8 mouse cellular contexts compared by ENCODE assay signal in genomic region chr17:87024491-87025242, GRCm38 (mm10). TPM values are rescaled to one million over a fixed set of nuclear protein-coding genes. Genes with fewer than 3 reads are reported as not detected.
A peak's percentile ranks its signal among the peaks of the same experiment; 100 is the strongest.
DNase-seq lines count a peak whose midpoint lies in the region; ATAC-seq and TF ChIP-seq lines count a peak whose summit lies in the region.

No protein-coding gene starts in this region.

- H3K4me1 ChIP-seq in heart, embryonic 10.5 days, result peaks cover 16% of the 10 kb centered on the region
- H3K4me1 ChIP-seq in embryonic facial prominence, embryonic 11.5 days (ENCODE audit: control insufficient read depth, insufficient read depth, low read length), result 0 out of 2 replicates have a peak, but pooled peaks cover 2% of the 10 kb centered on the region
- H3K4me1 ChIP-seq in intestine, embryonic 15.5 days (replicated peaks), result no peaks in the 10 kb centered on the region
- H3K4me1 ChIP-seq in midbrain, postnatal 0 days (ENCODE audit: insufficient read depth, low read length), result 0 out of 2 replicates have a peak, but pooled peaks cover 2% of the 10 kb centered on the region

- TF ChIP-seq CTCF in C2C12 (IDR thresholded peaks at IDR 0.05; ENCODE audit: control insufficient read depth, insufficient read depth, insufficient read length), result no peak
- no peak for TF ChIP-seq CTCF in midbrain, postnatal 0 days (IDR thresholded peaks at IDR 0.05)

- DNase-seq in heart, embryonic 10.5 days (ENCODE audit: low spot score), result no peak
- no peak for DNase-seq in heart, adult 9 months (ENCODE audit: low spot score in 2 of 2)
- peak; percentile 22 for DNase-seq in embryonic facial prominence, embryonic 11.5 days (ENCODE audit: low spot score)
- DNase-seq in midbrain, postnatal 0 days (ENCODE audit: low spot score), result no peak
- no peak for DNase-seq in frontal cortex, postnatal 25 days (ENCODE audit: low spot score in 2 of 2)
- DNase-seq in layer of hippocampus, adult 9-10 months (ENCODE audit: low spot score), result no peak

- H3K9me3 ChIP-seq in heart, embryonic 10.5 days, result no peaks in the 10 kb centered on the region
- no peaks in the 10 kb centered on the region for H3K9me3 ChIP-seq in embryonic facial prominence, embryonic 11.5 days (replicated peaks; ENCODE audit: control insufficient read depth, low read length)
- no peaks in the 10 kb centered on the region for H3K9me3 ChIP-seq in intestine, embryonic 15.5 days
- no peaks in the 10 kb centered on the region for H3K9me3 ChIP-seq in midbrain, postnatal 0 days (ENCODE audit: low read length)

- peak overlapping the region; percentile 93 for H3ac ChIP-seq in C2C12 (ENCODE audit: control insufficient read depth, insufficient read length, low read depth)

- H3K4me2 ChIP-seq in embryonic facial prominence, embryonic 11.5 days (ENCODE audit: low read depth, low read length), result peak overlapping the region; percentile 85
- H3K4me2 ChIP-seq in intestine, embryonic 15.5 days (replicated peaks), result peak overlapping the region; percentile 93
- H3K4me2 ChIP-seq in midbrain, postnatal 0 days (ENCODE audit: low read depth, low read length, poor library complexity, severe bottlenecking), result peak overlapping the region; percentile 97

- H3K27ac ChIP-seq in heart, embryonic 10.5 days, result peak overlapping the region; percentile 78
- no peak overlapping the region; the same call in 1 of the 2 replicates for H3K27ac ChIP-seq in embryonic facial prominence, embryonic 11.5 days (replicated peaks; ENCODE audit: low read depth, low read length)
- peak overlapping the region; percentile 48 for H3K27ac ChIP-seq in intestine, embryonic 15.5 days
- no peak overlapping the region for H3K27ac ChIP-seq in midbrain, postnatal 0 days (ENCODE audit: low read depth, low read length)

- peaks cover 9% of the 10 kb centered on the region for H3K79me3 ChIP-seq in C2C12 (ENCODE audit: low read depth)

- peaks cover 13% of the 10 kb centered on the region for H3K36me3 ChIP-seq in heart, embryonic 10.5 days
- peaks cover 24% of the 10 kb centered on the region for H3K36me3 ChIP-seq in C2C12 (ENCODE audit: control insufficient read depth, insufficient read depth)
- no peaks in the 10 kb centered on the region; the same call in 1 of the 2 replicates for H3K36me3 ChIP-seq in embryonic facial prominence, embryonic 11.5 days (replicated peaks; ENCODE audit: control insufficient read depth, insufficient read depth, low read depth, low read length)
- peaks cover 5% of the 10 kb centered on the region for H3K36me3 ChIP-seq in intestine, embryonic 15.5 days
- no peaks in the 10 kb centered on the region for H3K36me3 ChIP-seq in midbrain, postnatal 0 days (ENCODE audit: insufficient read depth, low read length)

- H3K27me3 ChIP-seq in heart, embryonic 10.5 days (ENCODE audit: insufficient read depth, poor library complexity, severe bottlenecking), result no peaks in the 10 kb centered on the region
- no peaks in the 10 kb centered on the region for H3K27me3 ChIP-seq in C2C12 (ENCODE audit: control insufficient read depth, insufficient read depth, insufficient read length)
- H3K27me3 ChIP-seq in embryonic facial prominence, embryonic 11.5 days (ENCODE audit: control insufficient read depth, insufficient read depth, low read length), result no peaks in the 10 kb centered on the region
- H3K27me3 ChIP-seq in intestine, embryonic 15.5 days (replicated peaks), result no peaks in the 10 kb centered on the region
- no peaks in the 10 kb centered on the region for H3K27me3 ChIP-seq in midbrain, postnatal 0 days (ENCODE audit: insufficient read depth, low read length)

- peak overlapping the region; percentile 85 for H3K4me3 ChIP-seq in heart, embryonic 10.5 days
- peak overlapping the region; percentile 98 for H3K4me3 ChIP-seq in C2C12 (ENCODE audit: insufficient read depth, poor library complexity, severe bottlenecking)
- H3K4me3 ChIP-seq in embryonic facial prominence, embryonic 11.5 days (ENCODE audit: low read depth, low read length), result peak overlapping the region; percentile 91
- peak overlapping the region; percentile 75 for H3K4me3 ChIP-seq in intestine, embryonic 15.5 days (replicated peaks)
- H3K4me3 ChIP-seq in midbrain, postnatal 0 days (ENCODE audit: low read depth, low read length), result peak overlapping the region; percentile 91

- H3K79me2 ChIP-seq in C2C12 (ENCODE audit: control insufficient read depth, insufficient read depth), result peaks cover 39% of the 10 kb centered on the region

- peak overlapping the region; percentile 69 for H3K9ac ChIP-seq in embryonic facial prominence, embryonic 11.5 days (replicated peaks; ENCODE audit: low read length)
- H3K9ac ChIP-seq in intestine, embryonic 15.5 days, result peak overlapping the region; percentile 58
- H3K9ac ChIP-seq in midbrain, postnatal 0 days (replicated peaks; ENCODE audit: low read length, poor library complexity, severe bottlenecking), result peak overlapping the region; percentile 68

- 1% methylated on average over 55 of the region's 55 CpGs for WGBS in heart, embryonic 10.5 days
- WGBS in embryonic facial prominence, embryonic 11.5 days, result under 1% methylated on average over 55 of the region's 55 CpGs
- WGBS in intestine, embryonic 15.5 days, result under 1% methylated on average over 55 of the region's 55 CpGs
- WGBS in midbrain, postnatal 0 days, result 1% methylated on average over 54 of the region's 55 CpGs

- peak; percentile 86; the same call in 1 of the 2 replicates for ATAC-seq in embryonic facial prominence, embryonic 11.5 days (replicated peaks; ENCODE audit: insufficient number of reproducible peaks, low FRiP score, low TSS enrichment, low read depth)
- peak; percentile 85 for ATAC-seq in intestine, embryonic 15.5 days
- ATAC-seq in midbrain, postnatal 0 days (ENCODE audit: low FRiP score), result peak; percentile 78

TF ChIP-seq in C2C12, 6 proteins besides CTCF, POLR2A, EP300 and RAD21:
- TF ChIP-seq FOSL1 (IDR thresholded peaks at IDR 0.05; ENCODE audit: insufficient read depth, low read length, poor library complexity, severe bottlenecking), result no peak
- TF ChIP-seq USF1 (IDR thresholded peaks at IDR 0.05; ENCODE audit: low read depth), result no peak
- no peak for TF ChIP-seq MYOD1 (IDR thresholded peaks at IDR 0.05; ENCODE audit: control insufficient read depth, insufficient read length, low read depth)
- no peak for TF ChIP-seq MYOG (IDR thresholded peaks at IDR 0.05; ENCODE audit: control insufficient read depth, extremely low read depth, insufficient read length)
- no peak for TF ChIP-seq MAX (IDR thresholded peaks at IDR 0.05)
- no peak for TF ChIP-seq CEBPB (IDR thresholded peaks at IDR 0.05; ENCODE audit: low read depth)

RNA-seq across cellular contexts. Expression of gene Pigf, which starts 0.5 kb away (rescaled TPM):
- 25.5 and 32.2 TPM in 2 replicates for polyA plus RNA-seq in heart, embryonic 10.5 days (2016; fragmentation: Nextera tagmentation; extraction: Ambion mirVana)
- polyA plus RNA-seq in C2C12 (2012; fragmentation: generic; extraction: Trizol), result 29.5 TPM
- polyA plus RNA-seq in embryonic facial prominence, embryonic 11.5 days (2014; fragmentation: Nextera tagmentation; extraction: Ambion mirVana), result 39.9 and 49.1 TPM in 2 replicates
- 55.2 and 57.4 TPM in 2 replicates for polyA plus RNA-seq in intestine, embryonic 15.5 days (2015; fragmentation: Nextera tagmentation; extraction: Ambion mirVana)
- total RNA-seq in midbrain, postnatal 0 days (2014; rRNA removed), result 21.6 and 22.0 TPM in 2 replicates
- polyA plus RNA-seq in midbrain, postnatal 0 days (2015; fragmentation: Nextera tagmentation; extraction: Ambion mirVana), result 29.4 and 31.3 TPM in 2 replicates

RNA-seq across cellular contexts. Expression of gene Cript, which starts 0.7 kb away (rescaled TPM):
- polyA plus RNA-seq in heart, embryonic 10.5 days (2016; fragmentation: Nextera tagmentation; extraction: Ambion mirVana), result 113 and 115 TPM in 2 replicates
- 45.5 TPM for polyA plus RNA-seq in C2C12 (2012; fragmentation: generic; extraction: Trizol)
- 185 and 191 TPM in 2 replicates for polyA plus RNA-seq in embryonic facial prominence, embryonic 11.5 days (2014; fragmentation: Nextera tagmentation; extraction: Ambion mirVana)
- 129 and 138 TPM in 2 replicates for polyA plus RNA-seq in intestine, embryonic 15.5 days (2015; fragmentation: Nextera tagmentation; extraction: Ambion mirVana)
- 51.4 and 51.6 TPM in 2 replicates for total RNA-seq in midbrain, postnatal 0 days (2014; rRNA removed)
- polyA plus RNA-seq in midbrain, postnatal 0 days (2015; fragmentation: Nextera tagmentation; extraction: Ambion mirVana), result 194 and 199 TPM in 2 replicates

Comparison
In these comparisons a context has a peak if more than half of its experiments do, and no peak if none do; other contexts are left out.
1. H3K27ac ChIP-seq: peak in heart, embryonic 10.5 days (single experiment) and intestine, embryonic 15.5 days (single experiment); none in embryonic facial prominence, embryonic 11.5 days (single experiment) and midbrain, postnatal 0 days (single experiment).
2. Peak in every context shown above with its lines, with median percentiles within 50 percentile points of each other: H3K4me3 ChIP-seq, ATAC-seq, H3K4me2 ChIP-seq and H3K9ac ChIP-seq.